Mouse (Mus musculus) sigmoid colon, adult 10 weeks (tissue): ENCODE data around the gene 1700029I15Rik. TPM values are rescaled to one million over a fixed set of nuclear protein-coding genes. Genes with fewer than 3 reads are reported as not detected.

ENCODE experiments used
- polyA plus RNA-seq: library from polyadenylated mRNA; stranded (reverse); fragments of 350-450 nt; fragmentation: Illumina TruSeq; extraction: RNeasy Lipid Tissue Mini Kit (QIAGEN cat#74804); gene quantifications from one replicate; pipeline ENCODE4 v1.2.3, GENCODE M21; 2014; ENCODE audit warnings: low read depth, low replicate concordance

The 1700029I15Rik gene
- not detected for polyA plus RNA-seq

GRCm38 (mm10) chr2:92381901-92382588, at the start of gene 1700029I15Rik:
TSS of gene 1700029I15Rik (plus strand) at chr2:92382538.

GRCm38 (mm10) chr2:92374514-92374913, 7.8 kb upstream of the 1700029I15Rik start, which contains the start of the genes Pex16 and Large2:
TSS of gene Pex16 (plus strand) at chr2:92374676.
TSS of gene Large2 (minus strand) at chr2:92374869.

GRCm38 (mm10) chr2:92401091-92401561, 18.8 kb downstream of the 1700029I15Rik start, which contains the start of gene Mapk8ip1:
TSS of gene Mapk8ip1 (minus strand) at chr2:92401263.

GRCm38 (mm10) chr2:92433578-92434374, 51.4 kb downstream of the 1700029I15Rik start, which contains the start of gene Cry2:
TSS of gene Cry2 (minus strand) at chr2:92434043.

Other genes with a start within 250 kb of the 1700029I15Rik start
- gene Pex16, start 7.9 kb upstream of the 1700029I15Rik start, polyA plus RNA-seq, result not detected
- 2.1 TPM for gene Large2, start 7.7 kb upstream of the 1700029I15Rik start, polyA plus RNA-seq
- gene Mapk8ip1, start 18.7 kb downstream of the 1700029I15Rik start, polyA plus RNA-seq, result 0.88 TPM
- 4.0 TPM for gene Cry2, start 51.5 kb downstream of the 1700029I15Rik start, polyA plus RNA-seq
- 25.0 TPM for gene Slc35c1, start 78.0 kb downstream of the 1700029I15Rik start, polyA plus RNA-seq
- gene Chst1, start 217.2 kb downstream of the 1700029I15Rik start, polyA plus RNA-seq, result 0.91 TPM